Mouse (Mus musculus) megakaryocyte-erythroid progenitor cell, adult 5-6 weeks (primary cell): Measurements from ENCODE around the gene Tjap1. TPM values are rescaled to one million over a fixed set of nuclear protein-coding genes. Genes with fewer than 3 reads are reported as not detected.

Experiments
- ATAC-seq: replicated peaks from 2 replicates; pipeline ENCODE4 v1.8.0; 2016; ENCODE audit warnings: mild to moderate bottlenecking, inconsistent platforms; ENCODE audit not compliant: severe bottlenecking, poor library complexity, low FRiP score, low TSS enrichment
- total RNA-seq, 2 experiments: library from RNA; stranded (forward) in 1 of 2; stranded (reverse) in 1 of 2; fragments of 200-1000, 215-1000 nt in 1 of 2; fragments of >200 nt in 1 of 2; fragmentation: Nextera tagmentation in 1 of 2; gene quantifications; 2 replicates each; pipeline ENCODE4 v1.2.3; 2014 to 2017

Tjap1 gene
- total RNA-seq, 2 experiments from 2014 or later = 18.5 to 20.1 TPM

- no peak for ATAC-seq
Measured at GRCm38 (mm10) chr17:46284653-46285052, 1.8 kb upstream of the Tjap1 start.

DNA sequence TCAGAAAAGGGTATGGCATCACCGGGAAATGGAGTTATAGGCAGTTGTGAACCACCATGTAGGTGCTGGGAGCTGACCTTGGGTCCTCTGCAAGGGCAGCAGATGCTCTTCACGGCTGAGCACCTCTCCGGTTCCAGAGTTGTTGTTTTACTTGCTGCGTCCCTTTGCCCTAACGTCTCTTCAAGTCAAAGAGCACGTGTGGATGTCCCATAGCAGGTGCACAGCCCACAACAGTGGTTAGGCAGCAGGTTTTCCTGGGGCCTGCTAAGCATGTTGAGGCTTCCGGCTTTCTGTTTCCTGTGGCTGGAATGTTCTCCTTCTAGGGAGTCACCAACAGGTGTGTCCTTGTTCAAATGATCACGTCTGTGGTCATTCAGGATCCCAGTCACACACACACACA lies 1.1 kb upstream of the Tjap1 start:
- ATAC-seq = no peak

DNA sequence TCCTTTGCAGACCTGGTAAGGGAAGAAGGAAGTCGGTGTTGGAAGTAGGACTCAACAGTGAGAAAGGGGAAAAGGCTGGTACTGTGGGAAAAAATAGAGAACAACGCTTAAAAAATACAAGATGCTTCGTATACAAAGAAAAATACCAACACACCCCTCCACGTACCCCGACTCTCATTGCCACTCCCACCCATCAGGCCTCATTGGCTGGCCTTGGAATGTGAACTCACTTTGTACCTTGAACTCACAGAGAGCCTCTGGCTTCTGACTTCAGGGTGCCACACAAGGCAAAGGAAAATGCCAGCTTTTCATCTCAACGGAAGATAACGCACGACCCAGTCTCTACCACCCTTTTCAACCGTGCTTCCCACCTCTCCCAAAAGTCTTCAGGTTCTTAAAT lies 314 bp upstream of the Tjap1 start:
- no peak for ATAC-seq

DNA sequence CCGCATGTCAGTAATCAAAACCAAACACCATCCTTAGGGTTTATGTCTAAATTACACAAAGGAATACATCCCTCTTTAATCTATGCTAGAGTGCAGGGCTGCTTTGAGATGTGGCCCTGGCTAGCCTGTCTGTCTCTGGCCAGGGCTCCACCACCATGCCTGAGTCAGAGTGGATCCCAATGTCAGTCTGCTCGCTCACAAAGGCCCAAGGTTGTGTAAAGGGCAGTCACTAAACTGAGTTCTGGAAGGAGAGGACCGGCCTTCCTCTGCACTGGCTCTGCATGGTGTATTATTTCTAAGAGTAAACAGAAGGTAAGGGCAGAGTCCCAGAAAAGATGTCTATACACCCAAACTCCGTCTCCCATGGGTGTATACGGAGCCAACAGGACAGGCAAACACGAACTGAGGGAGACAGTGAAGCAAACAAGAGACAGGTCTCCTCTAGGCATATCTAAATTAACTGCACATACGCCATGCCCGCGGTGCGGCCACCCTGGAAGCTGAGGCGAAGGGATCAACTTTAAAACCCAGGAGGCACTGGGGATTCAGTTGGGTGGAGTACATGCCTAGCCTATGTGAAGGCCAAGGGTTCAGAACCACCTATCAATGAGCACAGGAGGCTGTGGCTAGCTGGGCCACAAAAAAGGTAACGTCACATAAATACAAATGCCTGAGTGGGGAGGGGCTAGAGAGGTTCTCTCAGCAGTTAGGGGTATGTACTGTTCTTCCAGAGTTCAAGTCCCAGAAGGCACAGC lies 4.6 kb downstream of the Tjap1 start:
- no peak for ATAC-seq

GRCm38 (mm10) chr17:46277586-46277985 lies 5.2 kb downstream of the Tjap1 start:
- no peak for ATAC-seq

GRCm38 (mm10) chr17:46275506-46275905 lies 7.3 kb downstream of the Tjap1 start:
- ATAC-seq = no peak

DNA sequence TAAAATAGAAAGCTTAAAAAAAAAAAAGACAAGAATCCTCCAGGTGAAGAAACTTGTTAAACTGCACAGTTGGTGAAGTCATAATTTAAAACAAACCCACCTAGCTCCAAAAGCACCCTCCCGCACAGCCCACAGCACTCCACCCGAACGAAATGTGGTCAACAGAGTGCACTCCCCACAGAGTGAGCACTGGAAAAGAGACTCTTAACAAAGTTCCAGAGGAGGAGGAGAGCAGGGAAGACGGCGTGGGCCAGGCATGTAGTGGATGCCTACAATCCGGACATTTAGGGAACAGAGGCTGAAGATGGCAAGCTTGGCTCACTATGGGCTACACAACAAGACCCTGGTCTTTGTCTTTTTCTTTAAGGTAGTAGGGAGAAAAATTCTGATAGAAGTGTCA lies 7.8 kb downstream of the Tjap1 start:
- no peak for ATAC-seq

DNA sequence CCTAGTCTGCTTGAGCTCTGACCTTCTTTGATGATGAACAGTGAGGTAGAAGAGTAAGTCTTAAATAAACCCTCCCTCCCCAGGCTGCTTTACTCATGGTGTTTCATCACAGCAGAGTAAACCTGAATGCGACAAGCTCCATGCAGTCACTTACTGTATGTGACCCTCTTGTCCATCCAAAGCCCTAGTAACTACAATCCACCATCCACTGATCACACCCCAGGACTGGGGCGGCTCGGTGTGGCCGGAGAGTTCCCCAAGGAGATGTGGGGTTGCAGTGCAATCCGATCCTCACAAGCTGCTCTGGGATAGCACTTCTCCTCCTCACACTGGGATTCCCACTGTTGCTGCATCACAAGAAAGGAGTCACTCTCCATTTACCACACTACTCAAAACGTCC lies 8.4 kb downstream of the Tjap1 start:
- no peak for ATAC-seq

DNA sequence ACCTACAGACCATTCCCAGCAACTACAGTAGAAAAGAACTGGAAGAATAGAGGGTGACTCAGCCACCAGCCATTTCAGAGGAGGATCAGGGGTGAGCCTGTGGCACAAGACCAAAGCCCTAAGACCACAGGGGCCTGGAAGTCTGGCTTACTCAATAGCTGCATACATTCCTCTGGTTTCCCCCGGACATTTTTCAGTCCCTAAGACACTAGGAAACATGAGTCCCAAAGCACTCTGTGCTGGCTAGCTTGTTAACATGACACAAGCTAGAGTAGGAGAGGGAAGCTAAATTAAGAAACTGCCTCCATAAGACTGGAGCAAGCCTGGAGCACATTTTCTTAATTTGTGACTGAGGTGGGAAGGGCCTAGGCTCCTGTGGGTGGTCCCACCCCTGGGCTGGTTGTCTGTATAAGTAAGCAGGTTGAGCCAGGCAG lies 9.0 kb downstream of the Tjap1 start:
- no peak for ATAC-seq

DNA sequence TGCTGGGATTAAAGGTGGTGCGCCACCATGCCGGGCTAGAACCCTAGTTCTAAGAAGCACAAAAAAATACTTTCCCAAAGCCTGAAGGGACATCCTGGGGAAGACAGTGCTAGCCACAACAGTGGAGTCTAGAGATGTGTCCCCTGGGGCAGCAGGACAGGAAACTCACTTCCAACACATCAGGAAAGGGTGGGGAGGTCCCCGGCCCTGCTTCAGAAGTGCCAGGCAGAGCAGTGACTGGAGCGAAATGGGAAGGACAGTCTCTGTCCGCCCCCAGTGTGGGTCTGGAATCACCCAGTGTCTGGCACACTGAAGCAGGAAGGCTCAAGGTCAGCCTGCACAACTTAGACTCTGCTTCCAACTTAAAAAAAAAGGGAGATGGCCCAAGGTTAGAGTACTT lies 10.2 kb downstream of the Tjap1 start:
- no peak for ATAC-seq

GRCm38 (mm10) chr17:46272058-46272457 lies 10.8 kb downstream of the Tjap1 start:
- ATAC-seq = no peak

DNA sequence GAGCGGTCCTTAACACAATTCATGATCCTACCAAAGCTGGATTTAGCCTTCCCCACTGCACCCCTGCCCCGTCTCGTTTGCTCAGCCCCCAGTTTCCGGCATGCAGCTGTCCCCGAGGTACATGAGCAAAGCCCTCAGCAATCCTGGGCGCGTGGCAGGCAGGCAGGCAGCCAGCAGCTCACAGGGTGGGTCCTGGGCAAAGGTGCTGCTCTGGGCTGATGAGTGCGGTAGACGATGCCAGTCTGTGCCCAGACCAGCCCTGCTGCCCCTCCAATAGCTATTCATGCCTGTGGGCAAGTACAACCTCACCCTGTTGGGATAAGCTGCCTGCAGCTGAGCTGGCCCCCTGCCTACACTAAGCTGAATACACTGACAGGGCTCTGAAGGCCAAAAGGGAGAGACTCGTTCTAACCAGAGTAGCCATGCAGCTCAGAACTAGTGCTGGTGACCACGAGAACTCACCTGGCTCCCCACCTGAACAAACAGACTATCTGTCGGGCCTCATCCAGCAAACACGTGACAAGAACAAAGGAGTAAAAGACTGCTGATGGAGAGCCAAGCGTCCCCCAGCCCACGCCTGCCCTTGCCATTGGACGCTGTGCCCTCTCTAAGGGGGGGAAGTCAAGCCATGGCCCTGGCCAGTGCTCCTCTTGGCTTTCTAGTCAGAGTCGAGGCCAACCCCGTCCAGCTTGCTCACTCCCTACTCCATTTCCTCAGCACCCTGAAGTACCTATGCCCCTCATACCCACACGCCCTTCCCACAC lies 12.9 kb downstream of the Tjap1 start:
- ATAC-seq = no peak

- ATAC-seq = no peak
Measured at GRCm38 (mm10) chr17:46268026-46268720, 14.7 kb downstream of the Tjap1 start.

DNA sequence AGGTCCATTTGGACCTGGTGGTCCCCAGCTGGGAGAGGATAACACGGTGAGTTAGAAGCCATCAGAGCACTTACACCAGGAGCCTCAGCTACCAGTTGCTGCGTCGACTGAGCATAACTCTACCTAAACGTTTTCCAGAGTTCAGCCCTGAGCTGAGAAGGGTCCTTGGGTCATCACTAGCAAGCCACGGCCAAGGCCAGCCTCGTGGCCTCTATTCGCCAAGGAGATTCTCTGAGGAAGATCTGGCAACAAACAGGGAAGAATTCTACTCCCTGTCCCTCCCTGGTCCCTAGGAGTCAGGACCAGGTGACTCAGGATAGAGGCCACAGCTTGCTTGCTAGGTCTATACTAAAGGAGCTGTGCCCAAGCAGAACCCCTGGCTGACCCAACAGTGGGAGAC lies 15.3 kb downstream of the Tjap1 start:
- ATAC-seq = no peak

DNA sequence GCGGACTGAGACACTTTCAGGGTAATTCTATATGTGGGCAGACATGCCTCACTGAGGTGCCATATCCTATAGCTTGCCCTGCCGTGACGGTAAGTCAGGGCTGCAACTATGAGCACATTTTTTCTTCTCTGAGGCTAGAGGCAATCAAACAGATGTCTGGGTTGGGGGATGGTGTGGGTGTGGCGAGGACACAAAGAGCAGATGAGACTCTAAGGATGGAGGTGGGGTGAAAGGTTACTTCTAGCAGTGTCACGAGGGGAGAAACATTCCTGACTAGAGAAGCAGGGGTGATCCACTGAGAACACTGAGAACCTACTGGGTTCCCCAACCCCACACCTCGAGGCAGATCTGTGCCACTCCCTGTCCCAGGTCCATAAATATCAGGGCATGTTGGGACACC lies 15.8 kb downstream of the Tjap1 start:
- no peak for ATAC-seq

GRCm38 (mm10) chr17:46265918-46266618 lies 16.8 kb downstream of the Tjap1 start:
- peak; percentile 76 for ATAC-seq

GRCm38 (mm10) chr17:46265502-46265901 lies 17.3 kb downstream of the Tjap1 start:
- no peak for ATAC-seq

DNA sequence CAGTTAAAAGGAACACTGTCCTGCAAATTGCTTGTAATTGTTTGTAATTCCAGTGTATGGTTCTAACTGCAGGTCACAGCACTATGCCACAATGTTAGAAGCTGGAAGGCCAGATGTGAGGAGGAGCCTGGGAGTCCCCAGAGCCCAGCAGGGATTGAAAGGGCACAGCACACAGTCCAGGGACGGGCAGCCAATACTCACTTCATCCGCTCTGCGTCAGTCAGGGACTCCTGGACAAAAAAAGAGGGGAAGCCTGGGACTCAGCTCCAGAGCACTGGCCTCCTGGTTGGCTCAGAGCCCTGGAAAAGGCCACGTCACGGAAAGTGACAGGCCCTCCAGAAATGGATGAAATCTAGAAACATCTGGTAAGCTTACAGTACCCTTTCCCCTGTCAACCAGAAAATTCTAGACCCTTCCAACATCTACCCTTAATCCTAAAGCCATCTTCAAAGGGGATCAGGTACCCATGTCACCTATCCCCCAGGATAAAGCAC lies 20.6 kb downstream of the Tjap1 start:
- no peak for ATAC-seq

DNA sequence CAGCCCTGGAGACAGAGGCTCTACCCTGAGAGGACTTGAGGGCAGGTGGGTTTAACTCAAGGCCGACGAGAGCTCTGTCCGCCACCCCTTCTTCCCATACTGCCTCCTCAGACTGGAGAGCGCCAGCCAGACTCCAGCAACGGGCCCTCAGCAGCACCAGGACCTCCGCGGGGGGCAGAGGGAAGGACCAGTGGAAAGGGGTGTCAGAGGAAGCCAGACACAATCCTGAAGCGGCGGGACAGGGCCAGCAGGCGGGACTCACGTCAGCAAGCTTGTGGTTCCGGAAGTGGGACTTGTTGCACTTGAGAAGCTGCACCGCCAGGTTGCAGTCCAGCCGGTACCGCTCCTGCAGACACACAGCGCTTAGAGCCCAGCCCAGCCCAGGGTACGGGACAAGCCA lies 23.2 kb downstream of the Tjap1 start:
- no peak for ATAC-seq
